Mouse (Mus musculus): ENCODE data around the gene Srrm4.

GRCm38 (mm10) chr5:116436117-116436516 is 155.5 kb downstream of the Srrm4 start:
- TF ChIP-seq CTCF (IDR thresholded peaks at IDR 0.05; ENCODE audit: low read depth, low read length) (no peak), POLR2A (IDR thresholded peaks at IDR 0.05; ENCODE audit: borderline replicate concordance, low read depth, low read length) (no peak)
